Mouse (Mus musculus) T-helper 17 cell (primary cell): ENCODE data around the gene Cd59b.

Source experiments
- in situ Hi-C, 2 experiments: fragments of 300-600 bp; cut with MboI, MseI; formaldehyde crosslinking; loops; 1 replicate in 1 of 2; 2 replicates in 1 of 2; pipeline ENCODE4 v1.15.1; 2025; ENCODE audit warnings: high pct_unique_total_duplicates in 2 of 2

Gene Cd59b

GRCm38 (mm10) chr2:104069704-104070185 is at the start of gene Cd59b:
Cd59b (plus strand) TSS chr2:104069849.
- in situ Hi-C loops: loop anchor here in 1 of 2 experiments (10.0 kb wide), 1 partner anchor 1135 kb away; no protein-coding TSS in a partner anchor

GRCm38 (mm10) chr2:104023096-104023495 is 46.6 kb upstream of the Cd59b start:
- in situ Hi-C loops: no loop called here

- in situ Hi-C loops: no loop called here
Measured at GRCm38 (mm10) chr2:104024656-104025055, 45.0 kb upstream of the Cd59b start.

GRCm38 (mm10) chr2:104027458-104028138 is 42.1 kb upstream of the Cd59b start, which contains the start of gene Fbxo3:
Fbxo3 (plus strand) TSS chr2:104027721.
- in situ Hi-C loops: no loop called here

- in situ Hi-C loops: no loop called here
Measured at GRCm38 (mm10) chr2:104028139-104028723, 41.4 kb upstream of the Cd59b start, which contains the start of gene 4931422A03Rik. 4931422A03Rik (minus strand) TSS chr2:104028361.

GRCm38 (mm10) chr2:104029074-104029473 is 40.6 kb upstream of the Cd59b start:
- in situ Hi-C loops: no loop called here

- in situ Hi-C loops: no loop called here
Measured at GRCm38 (mm10) chr2:104030381-104030780, 39.3 kb upstream of the Cd59b start.

- in situ Hi-C loops: no loop called here
Measured at GRCm38 (mm10) chr2:104032056-104032455, 37.6 kb upstream of the Cd59b start.

- in situ Hi-C loops: no loop called here
Measured at GRCm38 (mm10) chr2:104034832-104035472, 34.7 kb upstream of the Cd59b start.

GRCm38 (mm10) chr2:104035595-104035994 is 34.1 kb upstream of the Cd59b start:
- in situ Hi-C loops: no loop called here

GRCm38 (mm10) chr2:104036316-104036715 is 33.3 kb upstream of the Cd59b start:
- in situ Hi-C loops: no loop called here

GRCm38 (mm10) chr2:104038236-104038635 is 31.4 kb upstream of the Cd59b start:
- in situ Hi-C loops: no loop called here

GRCm38 (mm10) chr2:104041632-104042031 is 28.0 kb upstream of the Cd59b start:
- in situ Hi-C loops: no loop called here

- in situ Hi-C loops: no loop called here
Measured at GRCm38 (mm10) chr2:104042766-104043165, 26.9 kb upstream of the Cd59b start.

GRCm38 (mm10) chr2:104043624-104044478 is 25.8 kb upstream of the Cd59b start:
- in situ Hi-C loops: no loop called here

GRCm38 (mm10) chr2:104044479-104045080 is 25.1 kb upstream of the Cd59b start:
- in situ Hi-C loops: no loop called here

GRCm38 (mm10) chr2:104058381-104058780 is 11.3 kb upstream of the Cd59b start:
- in situ Hi-C loops: no loop called here

GRCm38 (mm10) chr2:104058954-104059353 is 10.7 kb upstream of the Cd59b start:
- in situ Hi-C loops: no loop called here

- in situ Hi-C loops: no loop called here
Measured at GRCm38 (mm10) chr2:104059786-104060185, 9.9 kb upstream of the Cd59b start.

- in situ Hi-C loops: no loop called here
Measured at GRCm38 (mm10) chr2:104060996-104061395, 8.7 kb upstream of the Cd59b start.

- in situ Hi-C loops: no loop called here
Measured at GRCm38 (mm10) chr2:104062665-104063064, 7.0 kb upstream of the Cd59b start.
